Mouse (Mus musculus) midbrain, postnatal 0 days (tissue): Measurements from ENCODE around the gene Arfgef3. TPM values are rescaled to one million over a fixed set of nuclear protein-coding genes. Genes with fewer than 3 reads are reported as not detected.

ENCODE experiments used
- ATAC-seq: fragments of 200-750 bp; cut with Nextera tagmentation; 2 replicates; pipeline ENCODE4 v1.8.0; 2017; ENCODE audit warnings: moderate number of reproducible peaks, mild to moderate bottlenecking, moderate TSS enrichment, moderate library complexity; ENCODE audit not compliant: low FRiP score
- DNase-seq: peaks from one replicate; pipeline ENCODE4 v3.0.0-alpha.2; 2015; ENCODE audit warnings: low spot score
- H3K27ac ChIP-seq: fragments of 300-500 bp; sonication (generic); 2 replicates; pipeline ENCODE4 v1.5.1; 2014; ENCODE audit warnings: low read depth, mild to moderate bottlenecking, low read length, mixed read lengths
- H3K27me3 ChIP-seq: fragments of 300-500 bp; sonication (generic); 2 replicates; pipeline ENCODE4 v1.6.1; 2014; ENCODE audit warnings: low read length, control low read depth, mixed read lengths; ENCODE audit not compliant: insufficient read depth
- H3K36me3 ChIP-seq: fragments of 300-500 bp; sonication (generic); 2 replicates; pipeline ENCODE4 v1.6.1; 2014; ENCODE audit warnings: low read length, control low read depth, mixed read lengths; ENCODE audit not compliant: insufficient read depth
- H3K4me1 ChIP-seq: fragments of 300-500 bp; sonication (generic); 2 replicates; pipeline ENCODE4 v1.6.1; 2014; ENCODE audit warnings: mild to moderate bottlenecking, control low read depth, antibody characterized with exemption, low read length, mixed read lengths; ENCODE audit not compliant: insufficient read depth
- H3K4me2 ChIP-seq: fragments of 300-500 bp; sonication (generic); 2 replicates; pipeline ENCODE4 v1.6.1; 2014; ENCODE audit warnings: low read depth, mild to moderate bottlenecking, low read length, mixed read lengths; ENCODE audit not compliant: poor library complexity, severe bottlenecking
- H3K4me3 ChIP-seq: fragments of 300-500 bp; sonication (generic); 2 replicates; pipeline ENCODE4 v1.5.1; 2014; ENCODE audit warnings: low read depth, mild to moderate bottlenecking, low read length, moderate library complexity
- H3K9ac ChIP-seq: fragments of 300-500 bp; sonication (generic); replicated peaks from 2 replicates; pipeline ENCODE4 v1.6.1; 2014; ENCODE audit warnings: mild to moderate bottlenecking, low read length, moderate library complexity, mixed read lengths; ENCODE audit not compliant: poor library complexity, severe bottlenecking
- H3K9me3 ChIP-seq: fragments of 300-500 bp; sonication (generic); 2 replicates; pipeline ENCODE4 v1.6.1; 2016; ENCODE audit warnings: low read length, control low read depth
- CTCF ChIP-seq: IDR thresholded peaks from 2 replicates; pipeline ENCODE4 v1.5.1; 2016; ENCODE audit warnings: antibody characterized with exemption, mild to moderate bottlenecking
- WGBS: fragments of 180-500 bp; shearing (Covaris S2); extraction: QIAGEN DNeasy Blood & Tissue Kit; methylation state at CpG from one replicate; pipeline ENCODE4 v1.1.7; 2014; 5-methylcytosine and 5-hydroxymethylcytosine counted together
- polyA plus RNA-seq: library from polyadenylated mRNA; unstranded; fragments of >200 nt; fragmentation: Nextera tagmentation; extraction: Ambion mirVana; gene quantifications from 2 replicates; pipeline ENCODE4 v1.2.1, GENCODE M21; 2015
- total RNA-seq: library from RNA; depleted of rRNA; stranded (reverse); fragments of >200 nt; gene quantifications from 2 replicates; pipeline ENCODE4 v1.2.3, GENCODE M21; 2014

Gene Arfgef3
- total and polyA plus RNA-seq, 2 experiments from 2014 or later: 6.2 to 37.4 TPM

- H3K27ac ChIP-seq: no peak overlapping the region
- DNase-seq (no peak), ATAC-seq (no peak)
- no peak overlapping the region for H3K9ac ChIP-seq
- no peaks in the 10 kb centered on the region for H3K27me3 ChIP-seq
- peaks cover 19% of the 10 kb centered on the region; the same call in 1 of the 2 replicates for H3K36me3 ChIP-seq
- no peak for TF ChIP-seq CTCF
- H3K4me2 ChIP-seq: no peak overlapping the region
- no peaks in the 10 kb centered on the region for H3K9me3 ChIP-seq
- H3K4me3 ChIP-seq: no peak overlapping the region
- WGBS: 79% methylated on average over 1 of the region's 1 CpGs
- H3K4me1 ChIP-seq: no peaks in the 10 kb centered on the region
Observed at GRCm38 (mm10) chr10:18647069-18647468, 96.7 kb downstream of the Arfgef3 start.

GRCm38 (mm10) chr10:18646035-18646434 is 97.7 kb downstream of the Arfgef3 start:
- Histone ChIP-seq H3K4me3 (no peak overlapping the region), H3K4me1 (no peaks in the 10 kb centered on the region), H3K27ac (no peak overlapping the region), H3K4me2 (no peak overlapping the region), H3K9me3 (no peaks in the 10 kb centered on the region), H3K9ac (no peak overlapping the region), H3K27me3 (no peaks in the 10 kb centered on the region), H3K36me3 (peaks cover 16% of the 10 kb centered on the region; the same call in 1 of the 2 replicates)
- DNase-seq (no peak), ATAC-seq (no peak)
- TF ChIP-seq CTCF: no peak
- whole genome bisulfite sequencing: 89% methylated on average over 10 of the region's 10 CpGs

GRCm38 (mm10) chr10:18644346-18644745 is 99.4 kb downstream of the Arfgef3 start:
- Histone ChIP-seq H3K9me3 (no peaks in the 10 kb centered on the region), H3K4me2 (no peak overlapping the region), H3K27ac (no peak overlapping the region), H3K4me3 (no peak overlapping the region), H3K9ac (no peak overlapping the region), H3K36me3 (peaks cover 17% of the 10 kb centered on the region; the same call in 1 of the 2 replicates), H3K4me1 (no peaks in the 10 kb centered on the region), H3K27me3 (no peaks in the 10 kb centered on the region)
- TF ChIP-seq CTCF: no peak
- 100% methylated on average over 1 of the region's 1 CpGs for whole genome bisulfite sequencing
- no peak for ATAC-seq
- DNase-seq: no peak

GRCm38 (mm10) chr10:18643506-18643905 is 100.2 kb downstream of the Arfgef3 start:
- Histone ChIP-seq H3K4me2 (no peak overlapping the region), H3K27me3 (no peaks in the 10 kb centered on the region), H3K27ac (no peak overlapping the region), H3K9me3 (no peaks in the 10 kb centered on the region), H3K4me3 (no peak overlapping the region), H3K9ac (no peak overlapping the region), H3K4me1 (no peaks in the 10 kb centered on the region), H3K36me3 (peaks cover 17% of the 10 kb centered on the region; the same call in 1 of the 2 replicates)
- ATAC-seq: no peak
- TF ChIP-seq CTCF: no peak
- WGBS: 88% methylated on average over 3 of the region's 3 CpGs
- DNase-seq: no peak

GRCm38 (mm10) chr10:18642854-18643253 is 100.9 kb downstream of the Arfgef3 start:
- DNase-seq (no peak), ATAC-seq (no peak)
- peaks cover 17% of the 10 kb centered on the region; the same call in 1 of the 2 replicates for H3K36me3 ChIP-seq
- H3K9me3 ChIP-seq: no peaks in the 10 kb centered on the region
- H3K4me1 ChIP-seq: no peaks in the 10 kb centered on the region
- no peaks in the 10 kb centered on the region for H3K27me3 ChIP-seq
- H3K4me3 ChIP-seq: no peak overlapping the region
- WGBS: 86% methylated on average over 5 of the region's 5 CpGs
- no peak overlapping the region for H3K27ac ChIP-seq
- H3K4me2 ChIP-seq: no peak overlapping the region
- TF ChIP-seq CTCF: no peak
- H3K9ac ChIP-seq: no peak overlapping the region

- no peak for TF ChIP-seq CTCF
- Histone ChIP-seq H3K4me3 (no peak overlapping the region), H3K9me3 (no peaks in the 10 kb centered on the region), H3K27ac (no peak overlapping the region), H3K27me3 (no peaks in the 10 kb centered on the region), H3K4me2 (no peak overlapping the region), H3K4me1 (no peaks in the 10 kb centered on the region), H3K36me3 (peaks cover 10% of the 10 kb centered on the region; the same call in 1 of the 2 replicates), H3K9ac (no peak overlapping the region)
- ATAC-seq (no peak), DNase-seq (no peak)
- 86% methylated on average over 5 of the region's 5 CpGs for WGBS
Observed at GRCm38 (mm10) chr10:18640596-18640995, 103.2 kb downstream of the Arfgef3 start.
